Mouse (Mus musculus): Measurements from ENCODE around the gene Btbd9.

- no peak for TF ChIP-seq POLR2A (IDR thresholded peaks at IDR 0.05; ENCODE audit: extremely low read depth, insufficient read depth, low read length)
- no peak for TF ChIP-seq CTCF (IDR thresholded peaks at IDR 0.05; ENCODE audit: low read depth, low read length)
Measured at GRCm38 (mm10) chr17:30258480-30258879, 317.8 kb downstream of the Btbd9 start.
